In genomic region chr19:19219352-19219751, GRCm38 (mm10) we compare ENCODE assay signal across 24 mouse cellular contexts.
DNase-seq lines count a peak whose midpoint lies in the region; ATAC-seq and TF ChIP-seq lines count a peak whose summit lies in the region.
"Had no signal": no experiment of that assay in that cellular context is flagged by ENCODE, and none has a peak within 500 bp of the region (broad histone marks: within the 10 kb centered on the region; RNA-seq: fewer than 3 reads in every experiment).

No protein-coding gene starts in this region.

- peak overlapping the region; percentile 80 for H3K27ac ChIP-seq in gastrocnemius, adult 2 months
- H3K27ac ChIP-seq in heart, embryonic 14.5 days (replicated peaks in 1 of 2; ENCODE audit: control insufficient read depth in 1 of 2, insufficient read depth in 1 of 2, low read depth in 2 of 2, low read length in 2 of 2) = peak overlapping the region in 1 of 2 experiments; percentile 73; a peak in 2 of 4 replicates
- H3K27ac ChIP-seq in MEL (ENCODE audit: control insufficient read depth, low read depth, low read length) = no peak overlapping the region
- no peak overlapping the region for H3K27ac ChIP-seq in stomach, embryonic 14.5 days (ENCODE audit: low read length)
- no peak overlapping the region for H3K27ac ChIP-seq in forebrain, embryonic 13.5 days
- H3K27ac ChIP-seq: hindbrain, embryonic 14.5 days; left cerebral cortex, adult 2 months; limb, embryonic 12.5 days; liver, embryonic 13.5 days; midbrain, embryonic 15.5 days had no signal

- no peak for TF ChIP-seq EP300 in MEL (IDR thresholded peaks at IDR 0.05; ENCODE audit: low read depth in 1 of 2, low read length in 2 of 2)

- 25% methylated on average over 2 of the region's 2 CpGs for WGBS in heart, embryonic 14.5 days
- WGBS in stomach, embryonic 14.5 days = 74% methylated on average over 2 of the region's 2 CpGs
- 55% methylated on average over 2 of the region's 2 CpGs for WGBS in forebrain, embryonic 13.5 days

- intact Hi-C loops in gastrocnemius, adult 2 months (cut with DNase I) = no loop called here

- no peaks in the 10 kb centered on the region for H3K27me3 ChIP-seq in heart, embryonic 14.5 days (ENCODE audit: control insufficient read depth, insufficient read depth, low read length)
- H3K27me3 ChIP-seq in MEL (ENCODE audit: control insufficient read depth in 1 of 2, insufficient read depth in 2 of 2, low read length in 2 of 2) = no peaks in the 10 kb centered on the region
- H3K27me3 ChIP-seq in stomach, embryonic 14.5 days (ENCODE audit: control insufficient read depth, insufficient read depth, low read length) = no peaks in the 10 kb centered on the region
- no peaks in the 10 kb centered on the region for H3K27me3 ChIP-seq in forebrain, embryonic 13.5 days
- H3K27me3 ChIP-seq: limb, embryonic 12.5 days; liver, embryonic 13.5 days; midbrain, embryonic 15.5 days had no signal

- peaks cover 0 to 12% of the 10 kb centered on the region in 2 experiments; a peak in 2 of 4 replicates for H3K4me1 ChIP-seq in heart, embryonic 14.5 days (ENCODE audit: control insufficient read depth in 2 of 2, insufficient read depth in 2 of 2, low read length in 2 of 2)
- no peaks in the 10 kb centered on the region for H3K4me1 ChIP-seq in MEL (ENCODE audit: control insufficient read depth in 1 of 2, insufficient read depth in 2 of 2, low read length in 2 of 2)
- H3K4me1 ChIP-seq in stomach, embryonic 14.5 days (ENCODE audit: control insufficient read depth, insufficient read depth, low read length) = no peaks in the 10 kb centered on the region
- no peaks in the 10 kb centered on the region for H3K4me1 ChIP-seq in forebrain, embryonic 13.5 days
- H3K4me1 ChIP-seq: limb, embryonic 12.5 days; liver, embryonic 13.5 days; midbrain, embryonic 15.5 days had no signal

- no peaks in the 10 kb centered on the region for H3K79me2 ChIP-seq in MEL (ENCODE audit: control insufficient read depth, insufficient read depth, low read length, poor library complexity)

- DNase-seq in gastrocnemius, adult 2 months = peak; percentile 20
- no peak for DNase-seq in gastrocnemius, postnatal 4 days (ENCODE audit: low spot score in 2 of 2)
- DNase-seq in heart, adult 8-10 months (ENCODE audit: low spot score) = no peak
- DNase-seq in MEL (ENCODE audit: low read depth, low spot score) = peak; percentile 5
- no peak for DNase-seq in liver
- DNase-seq: cerebellum, adult 2 months; kidney, adult 8-10 months; kidney, postnatal 4 days; layer of hippocampus, adult 9-11 months; liver, embryonic 13.5 days; lung, embryonic 14.5 days; lung, postnatal 36 days; thymus, postnatal 25 days had no signal

- ATAC-seq in heart, embryonic 14.5 days (ENCODE audit: insufficient number of reproducible peaks, insufficient read depth, low FRiP score, low read depth) = no peak
- ATAC-seq in stomach, embryonic 14.5 days (ENCODE audit: insufficient number of reproducible peaks, insufficient read depth, low FRiP score, low read depth) = peak; percentile 82
- no peak for ATAC-seq in forebrain, embryonic 13.5 days
- ATAC-seq: CD4-positive, CD25-positive, alpha-beta regulatory T cell, adult 4 months; forebrain, embryonic 14.5 days; midbrain, embryonic 15.5 days had no signal

- TF ChIP-seq POLR2A in MEL (IDR thresholded peaks at IDR 0.05; ENCODE audit: control insufficient read depth in 1 of 2, insufficient read depth in 1 of 2, low read depth in 1 of 2, low read length in 2 of 2, poor library complexity in 1 of 2) = no peak

- H3K9ac ChIP-seq in heart, embryonic 14.5 days (ENCODE audit: low read length) = no peak overlapping the region
- H3K9ac ChIP-seq in MEL (ENCODE audit: control insufficient read depth, low read depth, low read length, poor library complexity, severe bottlenecking) = no peak overlapping the region
- no peak overlapping the region for H3K9ac ChIP-seq in stomach, embryonic 14.5 days (replicated peaks; ENCODE audit: low read depth, low read length)
- no peak overlapping the region for H3K9ac ChIP-seq in forebrain, embryonic 13.5 days
- H3K9ac ChIP-seq: hindbrain, embryonic 14.5 days; limb, embryonic 12.5 days; liver, embryonic 13.5 days; lung, embryonic 14.5 days; midbrain, embryonic 15.5 days had no signal

- H3K9me3 ChIP-seq in heart, embryonic 14.5 days (ENCODE audit: control insufficient read depth, low read length) = no peaks in the 10 kb centered on the region
- H3K9me3 ChIP-seq in MEL (replicated peaks; ENCODE audit: insufficient read depth, low read length) = no peaks in the 10 kb centered on the region
- H3K9me3 ChIP-seq in stomach, embryonic 14.5 days (ENCODE audit: control insufficient read depth, low read depth, low read length) = no peaks in the 10 kb centered on the region
- H3K9me3 ChIP-seq in forebrain, embryonic 13.5 days (replicated peaks) = no peaks in the 10 kb centered on the region
- H3K9me3 ChIP-seq: G1E; limb, embryonic 12.5 days; liver, embryonic 13.5 days; midbrain, embryonic 15.5 days had no signal

- H3K36me3 ChIP-seq in heart, embryonic 14.5 days (ENCODE audit: control insufficient read depth, insufficient read depth, low read length) = no peaks in the 10 kb centered on the region
- no peaks in the 10 kb centered on the region for H3K36me3 ChIP-seq in MEL (ENCODE audit: control insufficient read depth in 1 of 2, insufficient read depth in 2 of 2, low read length in 2 of 2)
- no peaks in the 10 kb centered on the region for H3K36me3 ChIP-seq in stomach, embryonic 14.5 days (ENCODE audit: control insufficient read depth, insufficient read depth, low read length)
- no peaks in the 10 kb centered on the region for H3K36me3 ChIP-seq in forebrain, embryonic 13.5 days (ENCODE audit: poor library complexity, severe bottlenecking)
- H3K36me3 ChIP-seq: G1E; limb, embryonic 12.5 days; liver, embryonic 13.5 days; midbrain, embryonic 15.5 days had no signal

- peak overlapping the region; percentile 7 for H3K4me2 ChIP-seq in heart, embryonic 14.5 days (ENCODE audit: low read length)
- H3K4me2 ChIP-seq in stomach, embryonic 14.5 days (replicated peaks; ENCODE audit: low read depth, low read length) = no peak overlapping the region
- no peak overlapping the region for H3K4me2 ChIP-seq in forebrain, embryonic 13.5 days
- H3K4me2 ChIP-seq: hindbrain, embryonic 14.5 days; limb, embryonic 12.5 days; liver, embryonic 13.5 days; lung, embryonic 14.5 days; midbrain, embryonic 15.5 days had no signal

- TF ChIP-seq RAD21 in MEL (IDR thresholded peaks at IDR 0.05; ENCODE audit: low read depth, low read length) = no peak

- H3K4me3 ChIP-seq in gastrocnemius, adult 2 months = peak overlapping the region; percentile 56
- no peak overlapping the region for H3K4me3 ChIP-seq in heart, embryonic 14.5 days (ENCODE audit: control insufficient read depth in 1 of 2, insufficient read depth in 1 of 2, low read depth in 1 of 2, low read length in 2 of 2)
- H3K4me3 ChIP-seq in MEL (ENCODE audit: control insufficient read depth in 1 of 2, insufficient read depth in 1 of 2, low read depth in 2 of 2, low read length in 2 of 2) = no peak overlapping the region
- H3K4me3 ChIP-seq in stomach, embryonic 14.5 days (ENCODE audit: low read depth, low read length) = no peak overlapping the region
- no peak overlapping the region for H3K4me3 ChIP-seq in forebrain, embryonic 13.5 days
- H3K4me3 ChIP-seq: left cerebral cortex, adult 2 months; limb, embryonic 12.5 days; liver, embryonic 13.5 days; midbrain, embryonic 15.5 days; myocyte had no signal

- no peak for TF ChIP-seq CTCF in gastrocnemius, adult 2 months (IDR thresholded peaks at IDR 0.05)
- no peak for TF ChIP-seq CTCF in MEL (IDR thresholded peaks at IDR 0.05 in 2 of 3, conservative IDR thresholded peaks at IDR 0.05 in 1 of 3; ENCODE audit: control insufficient read depth in 1 of 3, insufficient read depth in 1 of 3, low read depth in 2 of 3, low read length in 3 of 3, poor library complexity in 1 of 3, severe bottlenecking in 1 of 3)

TF ChIP-seq in MEL, 35 proteins besides CTCF, POLR2A, EP300 and RAD21:
- TF ChIP-seq CHD2 (IDR thresholded peaks at IDR 0.05; ENCODE audit: low read length) (no peak), TAL1 (IDR thresholded peaks at IDR 0.05; ENCODE audit: low read length) (no peak), NRF1 (IDR thresholded peaks at IDR 0.05; ENCODE audit: insufficient read depth, low read depth, low read length, poor library complexity, severe bottlenecking) (no peak), SMC3 (IDR thresholded peaks at IDR 0.05; ENCODE audit: low read depth, low read length) (no peak), ZMIZ1 (IDR thresholded peaks at IDR 0.05; ENCODE audit: low read depth, low read length) (no peak), MXI1 (IDR thresholded peaks at IDR 0.05; ENCODE audit: low read depth, low read length) (no peak), SIN3A (IDR thresholded peaks at IDR 0.05; ENCODE audit: low read length) (no peak), MYC (IDR thresholded peaks at IDR 0.05; ENCODE audit: low read depth, low read length) (no peak), TCF12 (IDR thresholded peaks at IDR 0.05; ENCODE audit: low read depth, low read length) (no peak), GATA1 (IDR thresholded peaks at IDR 0.05; ENCODE audit: low read depth, low read length) (no peak), MEF2A (IDR thresholded peaks at IDR 0.05; ENCODE audit: extremely low read depth, insufficient replicate concordance, low read depth, low read length, poor library complexity, severe bottlenecking) (no peak), GABPA (IDR thresholded peaks at IDR 0.05; ENCODE audit: low read depth, low read length) (no peak)

Comparison
In these comparisons a context has a peak if more than half of its experiments do, and no peak if none do; other contexts are left out.
1. DNase-seq: peak in gastrocnemius, adult 2 months (single experiment) and MEL (single experiment); none in gastrocnemius, postnatal 4 days (0 of 2), heart, adult 8-10 months (single experiment) and liver (single experiment).